ENCODE assay signal across 13 mouse cellular contexts in the genomic region with DNA sequence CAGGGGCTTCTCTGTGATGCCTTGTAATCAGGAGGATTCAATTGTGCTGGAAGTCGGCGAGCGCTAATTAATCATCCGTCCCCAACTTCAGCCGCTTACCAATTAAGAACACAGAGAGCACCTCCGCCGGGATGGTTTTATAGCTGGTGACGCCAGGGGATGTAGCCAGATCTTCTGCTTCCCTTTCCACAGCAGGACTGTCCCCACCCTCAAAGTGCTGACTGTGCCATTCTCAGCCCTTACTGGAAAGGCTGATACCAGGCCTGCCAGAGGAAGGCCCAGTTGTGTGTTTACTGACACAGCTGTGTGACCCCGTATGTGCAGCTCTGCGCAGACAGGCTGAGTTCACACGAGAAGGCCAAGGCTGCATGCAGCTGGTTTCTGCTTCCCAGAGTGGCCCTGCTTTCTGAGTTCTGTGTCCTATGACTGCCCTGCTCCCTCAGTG. TPM values are rescaled to one million over a fixed set of nuclear protein-coding genes. Genes with fewer than 3 reads are reported as not detected.
DNase-seq lines count a peak whose midpoint lies in the region; ATAC-seq and TF ChIP-seq lines count a peak whose summit lies in the region.
"Had no signal": no experiment of that assay in that cellular context is flagged by ENCODE, and none has a peak within 500 bp of the region (broad histone marks: within the 10 kb centered on the region; RNA-seq: fewer than 3 reads in every experiment).

No protein-coding gene starts in this region.

- no peak for TF ChIP-seq EP300 in liver, postnatal 0 days (IDR thresholded peaks at IDR 0.05; ENCODE audit: low read depth)

- no peak overlapping the region for H3K4me2 ChIP-seq in liver, postnatal 0 days (ENCODE audit: low read depth, low read length)
- H3K4me2 ChIP-seq in hindbrain, embryonic 15.5 days: no peak overlapping the region
- no peak overlapping the region for H3K4me2 ChIP-seq in neural tube, embryonic 13.5 days
- no peak overlapping the region for H3K4me2 ChIP-seq in heart, embryonic 12.5 days
- H3K4me2 ChIP-seq: heart, embryonic 15.5 days had no signal

- no peak overlapping the region for H3K9ac ChIP-seq in liver, adult 2 months (ENCODE audit: low read depth, low read length)
- H3K9ac ChIP-seq in liver, postnatal 0 days (replicated peaks): no peak overlapping the region
- H3K9ac ChIP-seq in hindbrain, embryonic 15.5 days: no peak overlapping the region
- H3K9ac ChIP-seq in neural tube, embryonic 13.5 days: peak overlapping the region; percentile 17; the same call in 1 of the 2 replicates
- H3K9ac ChIP-seq in heart, embryonic 12.5 days: no peak overlapping the region
- H3K9ac ChIP-seq: heart, embryonic 15.5 days; liver, embryonic 14.5 days had no signal

- intact Hi-C loops in left cerebral cortex, postnatal 36 days (cut with DNase I): no loop called here

- no peaks in the 10 kb centered on the region for H3K79me2 ChIP-seq in liver, adult 2 months (ENCODE audit: control insufficient read depth, insufficient read depth, low read length)

- H3K9me3 ChIP-seq in liver, postnatal 0 days (ENCODE audit: low read length): no peaks in the 10 kb centered on the region
- H3K9me3 ChIP-seq in hindbrain, embryonic 15.5 days: no peaks in the 10 kb centered on the region
- no peaks in the 10 kb centered on the region for H3K9me3 ChIP-seq in neural tube, embryonic 13.5 days
- no peaks in the 10 kb centered on the region for H3K9me3 ChIP-seq in heart, embryonic 12.5 days (replicated peaks)
- H3K9me3 ChIP-seq: heart, embryonic 15.5 days had no signal

- WGBS in liver, adult 2 months: 60% methylated on average over 11 of the region's 11 CpGs
- WGBS in liver, postnatal 0 days (ENCODE audit: insufficient replicate concordance): 66% methylated on average over 11 of the region's 11 CpGs
- WGBS in hindbrain, embryonic 15.5 days: 35% methylated on average over 11 of the region's 11 CpGs
- WGBS in neural tube, embryonic 13.5 days: 25% methylated on average over 11 of the region's 11 CpGs
- 69% methylated on average over 11 of the region's 11 CpGs for WGBS in heart, embryonic 12.5 days

- H3K27ac ChIP-seq in liver, adult 2 months (replicated peaks; ENCODE audit: insufficient read depth, low read depth, low read length): no peak overlapping the region
- no peak overlapping the region for H3K27ac ChIP-seq in liver, postnatal 0 days (ENCODE audit: low read depth)
- H3K27ac ChIP-seq in hindbrain, embryonic 15.5 days (replicated peaks): no peak overlapping the region; the same call in 1 of the 2 replicates
- H3K27ac ChIP-seq in neural tube, embryonic 13.5 days (replicated peaks): peak overlapping the region; percentile 49; the same call in 1 of the 2 replicates
- H3K27ac ChIP-seq in heart, embryonic 12.5 days (ENCODE audit: poor library complexity, severe bottlenecking): no peak overlapping the region
- H3K27ac ChIP-seq: heart, embryonic 15.5 days; liver, embryonic 14.5 days had no signal

- H3K27me3 ChIP-seq in liver, adult 2 months (ENCODE audit: control insufficient read depth, insufficient read depth, low read length): no peaks in the 10 kb centered on the region
- H3K27me3 ChIP-seq in liver, postnatal 0 days (ENCODE audit: insufficient read depth, low read length): no peaks in the 10 kb centered on the region
- H3K27me3 ChIP-seq in hindbrain, embryonic 15.5 days: no peaks in the 10 kb centered on the region
- no peaks in the 10 kb centered on the region for H3K27me3 ChIP-seq in neural tube, embryonic 13.5 days
- no peaks in the 10 kb centered on the region for H3K27me3 ChIP-seq in heart, embryonic 12.5 days (replicated peaks)
- H3K27me3 ChIP-seq: heart, embryonic 15.5 days had no signal

- H3K4me1 ChIP-seq in liver, adult 2 months (ENCODE audit: control insufficient read depth, insufficient read depth, low read length): 0 out of 2 replicates have a peak, but pooled peaks cover 2% of the 10 kb centered on the region
- no peaks in the 10 kb centered on the region for H3K4me1 ChIP-seq in liver, postnatal 0 days (ENCODE audit: insufficient read depth)
- H3K4me1 ChIP-seq in hindbrain, embryonic 15.5 days (replicated peaks): peaks cover 6% of the 10 kb centered on the region; the same call in 1 of the 2 replicates
- H3K4me1 ChIP-seq in neural tube, embryonic 13.5 days (replicated peaks): peaks cover 13% of the 10 kb centered on the region
- peaks cover 4% of the 10 kb centered on the region for H3K4me1 ChIP-seq in heart, embryonic 12.5 days (replicated peaks)

- H3K36me3 ChIP-seq in liver, adult 2 months (ENCODE audit: control insufficient read depth, insufficient read depth, low read length): no peaks in the 10 kb centered on the region
- H3K36me3 ChIP-seq in liver, postnatal 0 days (replicated peaks; ENCODE audit: insufficient read depth, low read length): no peaks in the 10 kb centered on the region
- no peaks in the 10 kb centered on the region for H3K36me3 ChIP-seq in hindbrain, embryonic 15.5 days
- H3K36me3 ChIP-seq in neural tube, embryonic 13.5 days: no peaks in the 10 kb centered on the region
- H3K36me3 ChIP-seq in heart, embryonic 12.5 days: no peaks in the 10 kb centered on the region
- H3K36me3 ChIP-seq: heart, embryonic 15.5 days had no signal

- ATAC-seq in liver, postnatal 0 days: no peak
- peak; percentile 42; the same call in 1 of the 2 replicates for ATAC-seq in hindbrain, embryonic 15.5 days (ENCODE audit: low FRiP score, low read depth)
- no peak for ATAC-seq in neural tube, embryonic 13.5 days (ENCODE audit: low read depth)
- ATAC-seq in heart, embryonic 12.5 days (ENCODE audit: insufficient number of reproducible peaks, low FRiP score): no peak

- TF ChIP-seq POLR2A in liver, adult 2 months (IDR thresholded peaks at IDR 0.05; ENCODE audit: extremely low read depth, insufficient read depth, low read length): no peak

- H3K4me3 ChIP-seq in liver, adult 2 months (ENCODE audit: insufficient read depth, low read depth, low read length): no peak overlapping the region
- no peak overlapping the region for H3K4me3 ChIP-seq in liver, postnatal 0 days (ENCODE audit: low read depth, low read length)
- no peak overlapping the region for H3K4me3 ChIP-seq in hindbrain, embryonic 15.5 days
- H3K4me3 ChIP-seq in neural tube, embryonic 13.5 days: no peak overlapping the region
- H3K4me3 ChIP-seq in heart, embryonic 12.5 days: no peak overlapping the region
- H3K4me3 ChIP-seq: heart, embryonic 15.5 days had no signal

- DNase-seq in embryo, embryonic 9.5 days (ENCODE audit: extremely low spot score): peak; percentile 4
- DNase-seq in embryo, embryonic 10 days (ENCODE audit: low spot score): no peak
- peak; percentile 6 for DNase-seq in liver, adult 2 months (ENCODE audit: extremely low read depth, low read depth, low spot score)
- DNase-seq in liver, postnatal 0 days: no peak
- no peak for DNase-seq in left cerebral cortex, postnatal 36 days (ENCODE audit: low spot score in 2 of 2)
- DNase-seq: cerebellum, adult 9-10 months; kidney, postnatal 25 days; right cerebral cortex, adult 18-20 months had no signal

- TF ChIP-seq CTCF in liver, adult 2 months (IDR thresholded peaks at IDR 0.05; ENCODE audit: low read depth, low read length): no peak
- no peak for TF ChIP-seq CTCF in liver, postnatal 0 days (IDR thresholded peaks at IDR 0.05; ENCODE audit: low read depth)

RNA-seq across cellular contexts. Expression of gene Bend4, which starts 59.9 kb away (rescaled TPM):
- total RNA-seq in liver, adult 2 months (2014; rRNA removed): 0.55 and 0.60 TPM in 2 replicates
- polyA plus RNA-seq in liver, adult 2 months (2012; rRNA removed): 0.09 and 0.17 TPM in 2 replicates
- 0.18 and 0.25 TPM in 2 replicates for polyA plus RNA-seq in liver, postnatal 0 days (2015; fragmentation: Nextera tagmentation; extraction: Ambion mirVana)
- 10.9 and 12.5 TPM in 2 replicates for polyA plus RNA-seq in hindbrain, embryonic 15.5 days (2015; fragmentation: Nextera tagmentation; extraction: Ambion mirVana)
- 12.1 TPM in 2 replicates for polyA plus RNA-seq in neural tube, embryonic 13.5 days (2015; fragmentation: Nextera tagmentation; extraction: Ambion mirVana)
- 19.8 and 20.8 TPM in 2 replicates for polyA plus RNA-seq in heart, embryonic 12.5 days (2016; fragmentation: Nextera tagmentation; extraction: Ambion mirVana)
- 1 to 10 TPM; 6.1 to 7.6 TPM for total RNA-seq in left cerebral cortex, postnatal 36 days (2021)

Comparison
In these comparisons a context has a peak if more than half of its experiments do, and no peak if none do; other contexts are left out.
1. DNase-seq: peak in embryo, embryonic 9.5 days (single experiment) and liver, adult 2 months (single experiment); none in embryo, embryonic 10 days (single experiment), liver, postnatal 0 days (single experiment) and left cerebral cortex, postnatal 36 days (0 of 2).